Mouse (Mus musculus) c-Kit-positive CD71-negative TER-119-negative erythroid progenitor cells, embryonic 14.5 days (primary cell): ENCODE measurements around the gene Olfr1451.
"Not testable (repeated sequence)": the region's sequence is repeated elsewhere in the genome, so short reads cannot be mapped to it uniquely, and the experiment has no call there.

Experiments
- DNase-seq: peaks from one replicate; pipeline ENCODE4 v3.0.0-alpha.2; 2013; ENCODE audit warnings: low read depth

The Olfr1451 gene

DNA sequence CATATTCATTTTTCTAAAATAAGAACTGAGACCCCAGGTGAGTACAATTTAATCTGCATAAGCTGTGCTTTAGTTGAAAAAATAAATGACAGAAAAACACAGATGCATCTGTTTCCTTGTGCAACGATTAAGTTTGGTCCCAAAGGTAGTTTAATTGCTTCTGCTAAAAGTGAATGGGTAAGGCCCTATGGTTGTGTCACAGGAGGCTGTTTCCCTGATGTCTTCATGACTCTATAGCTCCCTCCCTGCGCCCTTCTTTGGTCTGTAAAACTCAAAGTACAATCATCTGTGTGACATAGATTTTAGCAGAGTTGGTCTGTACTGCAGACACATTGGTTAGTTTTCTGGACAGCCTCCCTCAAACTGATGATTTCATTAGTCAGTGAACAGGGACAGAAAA lies at the start of gene Olfr1451:
Gene Olfr1451, plus strand, starts transcription at position 301 of the 400 bp plus-strand sequence.
- no peak for DNase-seq

DNA sequence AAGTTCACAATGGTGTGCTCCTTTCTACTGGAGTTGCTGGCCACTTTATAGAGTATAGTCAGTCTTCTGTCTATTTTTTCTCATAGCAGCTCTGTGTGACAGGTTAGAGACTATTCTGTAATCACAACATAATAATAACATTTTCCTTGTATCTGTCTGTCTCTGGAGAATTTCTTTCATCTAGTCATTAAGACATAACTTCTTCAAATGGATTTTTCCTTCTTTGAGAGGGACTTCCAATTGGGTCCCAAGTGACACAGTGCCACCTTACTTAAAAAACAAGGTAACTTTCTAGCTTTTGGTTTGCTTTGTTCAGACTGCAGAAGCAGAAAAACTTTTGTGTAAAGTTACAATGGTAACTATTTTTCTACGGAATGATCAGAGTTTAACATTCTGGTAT lies 44.9 kb upstream of the Olfr1451 start, which contains the start of gene Olfr1450:
Gene Olfr1450, plus strand, starts transcription at position 301 of the 400 bp plus-strand sequence.
- no peak for DNase-seq

DNA sequence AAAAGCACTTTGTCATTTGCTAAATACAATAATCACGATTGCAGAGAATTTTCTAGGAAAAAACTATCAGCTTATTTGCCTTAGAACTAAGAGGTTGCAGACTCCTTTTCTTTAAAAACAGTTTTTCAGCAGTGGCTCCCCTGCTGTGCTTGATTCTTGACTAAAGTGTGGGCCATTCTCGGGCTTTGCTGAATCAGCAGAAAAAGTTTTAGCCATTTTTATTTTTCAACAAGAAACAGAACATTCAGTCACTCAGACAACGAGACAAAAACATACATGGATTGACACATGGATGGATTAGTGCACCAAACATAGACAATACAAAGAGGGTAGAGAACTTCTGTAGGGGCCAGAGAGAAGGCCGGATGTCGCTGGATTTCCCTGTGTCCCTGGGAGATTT lies 24.7 kb upstream of the Olfr1451 start:
- DNase-seq, result not testable (repeated sequence)

DNA sequence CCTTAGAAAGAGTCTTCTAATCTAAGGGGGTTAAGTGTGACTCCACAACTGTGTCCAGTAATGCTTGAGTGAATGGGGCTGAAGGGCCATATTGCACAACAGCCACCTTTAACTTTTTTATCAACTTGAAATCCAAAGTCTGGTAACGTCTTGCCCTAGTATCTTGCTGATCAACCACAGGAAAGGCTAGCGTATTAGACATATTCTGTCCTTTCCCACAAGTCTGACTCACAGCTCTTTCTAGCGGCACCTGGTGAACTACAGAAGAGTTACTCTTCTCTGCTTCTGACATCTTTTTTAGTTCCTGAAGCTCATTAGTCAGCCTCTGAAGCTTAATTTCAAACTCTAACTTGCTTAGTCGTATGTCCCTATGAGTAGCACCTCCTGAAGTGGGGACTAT lies 2.5 kb upstream of the Olfr1451 start:
- not testable (repeated sequence) for DNase-seq

DNA sequence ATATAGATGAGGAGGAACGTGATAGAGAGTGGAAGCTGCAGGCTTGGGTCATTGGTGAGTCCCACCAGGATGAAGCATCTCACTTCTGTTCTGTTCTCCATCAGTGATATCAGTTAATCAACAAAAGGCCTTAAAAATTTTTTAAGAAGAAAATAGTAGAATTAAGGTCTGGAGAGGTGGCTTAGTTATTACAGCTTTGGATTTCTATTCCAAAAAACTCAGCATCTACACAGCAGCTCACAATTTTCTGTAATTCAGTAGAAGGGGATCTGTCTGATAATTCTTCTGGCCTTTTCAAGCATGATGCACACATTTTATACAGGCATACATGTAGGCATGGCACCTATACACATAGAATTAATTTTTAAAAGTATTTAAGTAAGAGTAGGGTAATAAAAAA lies 33.4 kb downstream of the Olfr1451 start, which contains the start of gene Olfr1453:
Gene Olfr1453, minus strand, starts transcription at position 101 of the 400 bp plus-strand sequence.
- no peak for DNase-seq
